Mouse (Mus musculus) thymus, adult 2 months (tissue): ENCODE measurements around the gene Stra6.

Source experiments
- CTCF ChIP-seq: fragments of 200-500 bp; IDR thresholded peaks from 2 replicates; pipeline ENCODE4 v1.5.1; 2012; ENCODE audit warnings: mild to moderate bottlenecking, control low read depth, low read length, moderate library complexity, borderline replicate concordance; ENCODE audit not compliant: control insufficient read depth, poor library complexity, insufficient read depth; ENCODE audit errors: extremely low read depth
- POLR2A ChIP-seq: fragments of 200-500 bp; IDR thresholded peaks from 2 replicates; pipeline ENCODE4 v1.6.1; 2012; ENCODE audit warnings: mild to moderate bottlenecking, low read length, control low read depth, moderate library complexity; ENCODE audit not compliant: control insufficient read depth, poor library complexity, insufficient read depth; ENCODE audit errors: extremely low read depth

DNA sequence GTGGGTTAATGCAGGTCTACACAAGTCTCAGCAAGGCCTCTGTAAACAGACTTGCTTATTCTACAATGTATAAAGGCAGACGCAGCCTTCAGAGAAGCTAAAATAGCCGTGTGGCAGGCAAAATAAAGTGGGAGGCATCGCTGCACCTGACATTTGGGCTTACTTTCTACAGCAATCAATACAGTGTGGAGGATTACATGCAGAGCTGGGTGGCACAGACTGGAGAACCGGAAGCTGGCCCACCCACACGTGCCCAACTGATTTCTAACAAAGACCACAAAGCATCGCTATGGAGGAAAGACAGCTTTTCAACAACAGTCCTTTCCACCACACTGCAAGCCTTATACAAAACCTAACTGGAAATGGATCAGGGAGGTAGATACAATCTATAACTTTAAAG is 120.9 kb downstream of the Stra6 start:
- no peak for TF ChIP-seq POLR2A
- no peak for TF ChIP-seq CTCF
